In the genomic region with DNA sequence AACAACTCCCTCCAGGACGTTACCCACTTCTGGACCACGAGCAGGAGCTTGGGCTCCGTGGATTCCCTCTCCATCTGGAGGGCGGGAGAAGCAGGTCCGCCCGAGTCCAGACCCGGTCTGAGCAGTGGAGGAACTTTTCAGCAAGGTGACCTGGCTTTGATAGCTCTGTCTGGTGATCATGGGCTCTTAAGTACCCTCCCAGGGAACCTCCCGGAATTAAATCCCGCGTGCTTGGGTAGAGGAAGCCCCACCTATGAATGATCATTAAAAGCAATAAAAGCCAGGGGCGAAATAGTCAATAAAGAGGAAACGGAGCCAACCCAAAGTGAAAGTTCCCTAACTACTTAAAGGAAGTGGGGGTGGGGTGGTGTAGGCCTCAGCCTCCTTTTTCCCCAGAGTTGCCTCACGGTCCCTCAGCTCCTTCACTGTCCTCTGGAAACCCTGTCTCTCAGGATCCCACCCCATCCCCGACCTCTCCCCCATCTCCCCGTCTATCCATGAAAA, we compare ENCODE assay signal across 8 mouse cellular contexts. TPM values are rescaled to one million over a fixed set of nuclear protein-coding genes. Genes with fewer than 3 reads are reported as not detected.
DNase-seq lines count a peak whose midpoint lies in the region; ATAC-seq lines count a peak whose summit lies in the region.

No protein-coding gene starts in this region.

- ATAC-seq in heart, embryonic 13.5 days (ENCODE audit: extremely low read depth, insufficient number of reproducible peaks, low FRiP score, low TSS enrichment), result no peak
- no peak for ATAC-seq in heart, embryonic 16.5 days (replicated peaks; ENCODE audit: extremely low read depth, insufficient read depth, low FRiP score)
- no peak for ATAC-seq in cerebellum, adult (ENCODE audit: insufficient number of reproducible peaks, low FRiP score, low TSS enrichment)

- peak overlapping the region; percentile 80 for H3K4me2 ChIP-seq in heart, embryonic 13.5 days
- H3K4me2 ChIP-seq in heart, embryonic 16.5 days (ENCODE audit: low read depth, low read length), result peak overlapping the region; percentile 91

- H3K9me3 ChIP-seq in heart, embryonic 13.5 days, result no peaks in the 10 kb centered on the region
- no peaks in the 10 kb centered on the region for H3K9me3 ChIP-seq in heart, embryonic 16.5 days (replicated peaks; ENCODE audit: control insufficient read depth, low read length)

- intact Hi-C loops in heart, postnatal 25 days (cut with DNase I), result no loop called here

- H3K9ac ChIP-seq in heart, embryonic 13.5 days, result peak overlapping the region; percentile 91
- peak overlapping the region; percentile 70 for H3K9ac ChIP-seq in heart, embryonic 16.5 days (ENCODE audit: low read length)

- H3K4me1 ChIP-seq in heart, embryonic 13.5 days, result peaks cover 40% of the 10 kb centered on the region
- H3K4me1 ChIP-seq in heart, embryonic 16.5 days (ENCODE audit: control insufficient read depth, insufficient read depth, low read length), result peaks cover 35% of the 10 kb centered on the region

- no peaks in the 10 kb centered on the region for H3K27me3 ChIP-seq in heart, embryonic 13.5 days (replicated peaks)
- no peaks in the 10 kb centered on the region for H3K27me3 ChIP-seq in heart, embryonic 16.5 days (ENCODE audit: control insufficient read depth, insufficient read depth, low read length)

- no peak for DNase-seq in heart, postnatal 25 days (ENCODE audit: low spot score)
- DNase-seq in MN1 (ENCODE audit: low spot score), result peak; percentile 19
- peak; percentile 18 for DNase-seq in lung, postnatal 10 days
- DNase-seq in natural killer cell, adult 2 months (ENCODE audit: low spot score in 2 of 2), result no peak
- no peak for DNase-seq in left cerebral cortex, adult 11 months (ENCODE audit: low spot score)

- no peaks in the 10 kb centered on the region for H3K36me3 ChIP-seq in heart, embryonic 13.5 days
- H3K36me3 ChIP-seq in heart, embryonic 16.5 days (ENCODE audit: control insufficient read depth, insufficient read depth), result no peaks in the 10 kb centered on the region

- H3K27ac ChIP-seq in heart, embryonic 13.5 days (replicated peaks), result peak overlapping the region; percentile 89
- H3K27ac ChIP-seq in heart, embryonic 16.5 days (ENCODE audit: low read length), result peak overlapping the region; percentile 59

- WGBS in heart, embryonic 13.5 days, result 19% methylated on average over 15 of the region's 15 CpGs
- WGBS in heart, embryonic 16.5 days, result 17% methylated on average over 15 of the region's 15 CpGs

- peak overlapping the region; percentile 79 for H3K4me3 ChIP-seq in heart, embryonic 13.5 days
- H3K4me3 ChIP-seq in heart, embryonic 16.5 days (ENCODE audit: low read length), result peak overlapping the region; percentile 60

RNA-seq across cellular contexts. Expression of a gene that starts 0.5 kb away (rescaled TPM):
- 24.0 and 26.1 TPM in 2 replicates for polyA plus RNA-seq in heart, embryonic 13.5 days (2015; fragmentation: Nextera tagmentation; extraction: Ambion mirVana)
- total RNA-seq in heart, postnatal 25 days (2021), result 10 to 100 TPM; 12.5 to 17.7 TPM
- polyA plus RNA-seq in heart, embryonic 16.5 days (2015; fragmentation: Nextera tagmentation; extraction: Ambion mirVana), result 25.1 and 30.2 TPM in 2 replicates

RNA-seq across cellular contexts. Expression of a gene that starts 42.4 kb away (rescaled TPM):
- 0.24 TPM in 1 of 2 replicates, not detected in the other for polyA plus RNA-seq in heart, embryonic 13.5 days (2015; fragmentation: Nextera tagmentation; extraction: Ambion mirVana)
- total RNA-seq in heart, postnatal 25 days (2021), result not detected
- polyA plus RNA-seq in heart, embryonic 16.5 days (2015; fragmentation: Nextera tagmentation; extraction: Ambion mirVana), result 4.6 and 13.3 TPM in 2 replicates

Comparison
In these comparisons a context has a peak if more than half of its experiments do, and no peak if none do; other contexts are left out.
1. DNase-seq: peak in MN1 (single experiment) and lung, postnatal 10 days (single experiment); none in heart, postnatal 25 days (single experiment), natural killer cell, adult 2 months (0 of 2) and left cerebral cortex, adult 11 months (single experiment).